Mouse (Mus musculus) lung, postnatal 4 days (tissue): ENCODE results near the gene Ppme1.
A peak's percentile ranks its signal among the peaks of the same experiment; 100 is the strongest.

Experiments
- DNase-seq, 2 experiments: peaks; one replicate each; pipeline ENCODE4 v3.0.0; 2021

Ppme1 gene

DNA sequence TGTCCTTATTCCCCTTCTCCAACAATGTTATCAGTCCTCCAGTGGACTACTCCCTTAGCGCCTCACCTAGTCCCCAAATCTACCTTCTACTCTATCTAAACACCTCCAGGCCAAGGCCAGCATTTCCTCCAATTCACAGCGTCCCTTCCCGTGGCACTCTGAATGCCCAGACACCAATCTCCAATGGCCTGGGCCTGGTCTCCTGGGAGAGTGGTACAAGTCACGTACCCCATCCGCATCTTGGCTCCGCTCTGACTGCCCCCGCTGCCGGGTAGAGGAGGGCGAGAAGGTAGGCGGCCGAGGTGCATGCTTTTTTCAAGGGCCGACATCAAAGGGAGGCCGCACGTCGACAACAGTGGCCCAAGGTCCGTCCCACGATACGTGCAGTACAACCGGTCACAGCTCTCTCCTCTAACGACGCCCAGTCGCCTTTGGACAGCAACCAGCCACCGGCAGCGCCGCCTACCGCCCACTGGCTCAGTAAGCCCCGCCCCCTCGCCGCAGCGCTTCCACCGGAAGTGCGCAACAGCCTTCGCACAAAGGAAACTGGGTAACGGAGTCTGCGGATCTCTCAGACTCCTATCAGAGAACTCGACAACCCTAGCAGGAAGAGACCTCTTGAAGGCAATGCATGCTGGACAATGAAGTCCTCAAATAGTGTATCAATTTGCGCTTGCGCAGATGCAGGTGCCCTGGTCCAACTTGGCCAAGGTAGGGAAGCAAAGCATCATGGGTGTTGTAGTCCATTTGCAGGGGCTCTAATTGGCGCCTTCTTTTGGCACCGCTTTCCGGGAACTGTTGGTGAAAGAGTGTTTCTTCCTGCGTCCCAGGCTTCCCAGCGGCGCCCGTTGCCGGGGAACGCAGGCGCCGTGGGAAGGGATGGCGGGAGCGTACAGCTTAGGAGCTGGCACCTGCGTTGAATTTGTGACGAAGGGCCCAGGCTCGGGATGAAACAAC, at the start of gene Ppme1, which contains the start of gene C2cd3:
TSS of gene Ppme1 (minus strand) at position 813 of the 957 bp plus-strand sequence.
TSS of gene C2cd3 (plus strand) at position 739 of the 957 bp plus-strand sequence.
- DNase-seq, result peak; percentile 99

DNA sequence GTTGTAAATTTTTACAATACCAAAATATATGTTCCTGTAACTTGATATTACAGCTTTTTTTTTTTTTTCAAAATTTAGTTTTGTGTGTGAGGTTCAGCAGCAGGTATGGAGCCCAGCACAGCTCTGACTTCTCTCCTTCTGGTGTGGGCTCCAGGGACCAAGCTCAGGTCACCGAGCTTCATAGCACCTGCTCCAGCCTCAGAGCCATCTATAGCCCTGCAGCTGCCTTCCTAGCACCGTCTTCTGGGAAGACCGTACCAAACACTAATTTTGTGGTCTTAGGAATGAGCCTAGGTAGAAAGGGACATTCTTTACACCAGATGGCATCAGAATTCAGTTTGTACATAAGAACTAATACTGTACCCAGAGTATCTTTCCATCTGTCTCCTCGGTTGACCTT, 36.6 kb upstream of the Ppme1 start:
- no peak for DNase-seq

DNA sequence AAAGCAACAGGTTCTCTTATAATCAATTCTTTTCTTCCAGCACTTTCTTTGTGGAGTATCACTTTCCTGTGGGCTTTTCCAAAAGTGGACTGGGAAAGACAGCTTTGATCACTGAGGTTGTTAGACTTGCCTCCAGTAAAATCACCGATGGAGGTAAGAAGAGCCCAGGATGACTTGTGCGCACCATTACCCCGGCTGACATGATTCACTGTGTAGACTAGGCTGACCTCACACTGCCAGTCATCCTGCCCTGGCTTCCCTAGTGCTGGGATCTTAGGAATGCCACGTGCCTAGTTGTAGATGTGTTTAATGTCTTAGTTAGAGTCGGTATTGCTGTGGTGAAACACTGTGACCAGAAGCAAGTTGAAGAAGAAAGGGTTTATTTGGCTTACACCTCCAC, 35.6 kb upstream of the Ppme1 start:
- DNase-seq, result no peak

DNA sequence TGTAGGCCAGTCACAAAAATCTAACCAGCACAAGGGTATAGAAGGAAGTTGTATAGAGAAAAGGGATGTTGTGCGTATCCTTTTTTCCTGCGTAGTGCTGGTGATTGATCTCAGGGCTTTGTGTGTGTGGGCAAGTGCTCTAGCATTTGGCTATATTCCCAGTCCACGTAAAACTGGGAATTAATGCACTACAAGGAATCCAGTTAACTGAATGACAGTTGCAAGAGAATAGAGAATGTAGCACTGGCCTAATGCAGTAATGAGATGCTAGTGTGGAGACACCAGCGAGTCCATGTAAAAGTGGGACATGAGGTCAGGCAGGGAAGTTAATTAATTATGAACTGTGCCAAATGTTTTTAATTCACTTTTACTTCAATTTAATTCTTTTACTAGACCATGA, 30.6 kb upstream of the Ppme1 start:
- DNase-seq, result no peak

DNA sequence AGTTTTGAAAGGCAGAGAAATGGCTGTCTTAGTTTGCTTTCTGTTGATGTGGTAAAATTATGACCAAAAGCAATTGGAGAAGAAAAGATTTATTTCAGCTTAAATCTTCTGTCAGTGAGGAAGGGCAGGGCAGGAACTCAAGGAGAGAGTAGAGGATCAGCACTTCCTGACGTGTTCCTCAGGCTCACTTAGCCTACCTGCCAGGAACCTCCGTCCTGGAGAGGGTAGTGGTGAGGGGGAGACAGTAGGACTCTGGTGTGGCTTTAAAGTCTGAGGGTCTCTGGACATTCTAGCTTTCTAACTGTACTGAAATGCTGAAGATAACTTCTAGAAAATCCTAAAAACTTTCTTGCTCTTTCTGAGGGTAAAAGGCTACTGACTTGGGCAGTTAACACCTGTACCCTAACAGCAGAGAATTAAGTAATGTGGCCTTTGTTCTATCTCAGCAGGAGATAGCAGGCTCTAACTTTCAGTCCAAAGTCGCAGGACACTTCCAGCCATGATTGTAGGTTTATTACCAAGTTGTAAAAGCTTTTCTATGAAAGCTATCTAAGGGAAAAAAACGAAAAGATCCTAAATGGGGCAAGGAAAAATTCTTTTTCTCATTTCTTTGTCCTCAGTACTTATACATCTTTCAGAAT, 28.9 kb upstream of the Ppme1 start:
- DNase-seq, result no peak

DNA sequence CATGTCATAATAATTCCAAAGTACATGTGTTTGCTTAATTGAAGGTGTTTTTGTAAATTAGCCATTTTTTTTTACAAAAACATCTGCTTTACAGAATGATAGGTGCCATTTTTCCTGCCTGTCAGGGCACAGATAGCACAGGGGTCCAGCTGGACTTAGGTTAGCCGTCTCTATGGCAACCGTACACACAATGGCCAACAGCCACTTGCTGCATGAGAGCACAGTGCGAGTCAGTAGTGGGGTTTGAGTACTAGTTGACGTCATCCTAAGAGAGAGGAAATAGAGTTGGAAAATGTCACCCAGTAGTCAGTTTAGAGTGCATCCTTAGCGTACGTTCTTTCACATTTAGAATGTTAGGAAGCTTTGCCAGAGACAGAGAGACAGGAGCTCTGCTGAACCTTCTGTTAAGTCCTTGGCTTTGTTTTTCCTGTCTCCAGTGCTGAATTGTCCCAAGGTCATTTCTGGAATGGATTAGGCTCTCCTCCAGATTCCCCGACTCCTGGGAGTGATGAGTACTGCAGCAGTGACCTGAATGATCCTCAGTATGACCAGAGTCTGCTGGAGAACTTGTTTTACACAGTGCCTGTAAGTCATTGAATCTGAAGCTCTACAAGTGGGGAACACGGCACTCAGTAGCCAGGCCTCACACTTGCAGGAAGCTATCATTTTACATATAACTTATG, 27.3 kb upstream of the Ppme1 start:
- DNase-seq, result peak in 1 of 2 experiments; percentile 21

DNA sequence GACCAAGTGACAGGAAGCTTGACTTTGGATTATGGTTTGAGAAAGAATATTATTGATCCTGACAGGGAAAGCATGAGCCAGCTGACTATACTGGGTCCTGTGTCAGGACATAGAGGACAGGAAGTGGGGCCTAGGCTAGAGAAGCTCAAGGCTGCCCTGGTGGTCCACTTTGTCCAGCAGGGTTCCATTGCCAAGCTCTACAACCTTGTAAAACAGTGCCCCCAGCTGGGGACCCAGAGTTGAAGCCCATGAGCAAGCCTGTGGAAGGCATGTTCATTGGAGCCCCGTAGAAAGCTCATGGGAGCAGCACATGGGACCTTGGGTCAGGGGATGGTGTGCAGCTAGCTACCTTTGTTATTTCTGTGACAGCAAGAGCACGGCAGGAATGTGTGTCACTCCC, 20.2 kb upstream of the Ppme1 start:
- peak; percentile 32 to 33 for DNase-seq

DNA sequence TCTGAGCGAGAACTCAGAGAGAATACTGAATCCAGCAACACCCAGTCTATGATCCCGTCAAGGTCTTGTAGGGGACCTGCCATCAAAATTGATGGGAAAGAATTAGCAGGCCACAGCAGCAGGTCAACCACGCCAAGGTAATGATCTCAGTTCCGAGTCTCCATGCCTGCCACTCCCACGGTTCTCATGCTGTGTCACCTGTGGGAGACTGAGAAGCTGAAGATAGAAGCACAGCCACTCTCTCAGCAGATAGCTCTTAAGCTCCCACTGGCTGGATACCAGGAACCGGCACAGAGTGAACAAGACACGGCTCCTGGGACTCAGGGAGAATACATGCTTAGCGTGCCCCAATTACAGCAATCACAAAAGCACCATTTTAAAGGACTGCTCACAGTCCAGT, 18.1 kb upstream of the Ppme1 start:
- DNase-seq, result no peak

DNA sequence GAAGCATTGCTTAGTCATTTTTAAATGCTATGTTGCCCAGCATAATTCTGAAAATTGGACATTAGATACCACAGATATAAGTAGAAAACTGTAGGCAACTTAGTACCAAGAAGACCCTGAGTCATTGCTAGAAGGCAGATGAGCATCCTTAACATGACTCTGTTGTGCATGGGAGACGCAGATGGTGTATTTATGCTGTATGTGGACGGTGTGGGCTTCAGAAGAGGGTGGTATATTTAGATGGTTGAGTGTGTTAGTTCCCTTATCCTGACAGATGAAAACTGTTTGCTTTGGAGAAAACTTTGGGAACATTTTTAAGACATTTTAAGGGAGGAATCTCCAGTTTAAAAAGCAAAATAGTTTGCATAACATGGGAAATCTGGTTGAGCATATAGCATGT, 16.1 kb upstream of the Ppme1 start:
- no peak for DNase-seq

DNA sequence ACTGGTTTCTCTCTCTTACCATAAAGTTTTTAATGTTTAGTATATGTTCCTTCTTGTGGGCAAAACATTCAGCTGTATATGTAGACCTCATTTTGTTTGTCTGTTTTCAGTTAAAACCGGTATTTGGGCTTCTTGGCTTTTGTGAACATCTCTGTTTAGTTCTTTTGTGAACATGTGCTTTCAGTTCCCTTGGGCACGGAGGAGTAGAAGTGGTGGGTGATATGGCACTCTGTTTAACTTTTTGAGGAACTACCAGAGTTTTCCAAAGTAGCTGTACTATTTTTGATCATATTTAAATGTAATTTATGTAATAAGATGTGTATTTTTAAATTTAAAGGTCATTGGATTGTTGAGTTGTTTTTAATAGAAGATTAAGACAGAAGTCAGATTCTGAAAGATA, 11.1 kb upstream of the Ppme1 start:
- no peak for DNase-seq

DNA sequence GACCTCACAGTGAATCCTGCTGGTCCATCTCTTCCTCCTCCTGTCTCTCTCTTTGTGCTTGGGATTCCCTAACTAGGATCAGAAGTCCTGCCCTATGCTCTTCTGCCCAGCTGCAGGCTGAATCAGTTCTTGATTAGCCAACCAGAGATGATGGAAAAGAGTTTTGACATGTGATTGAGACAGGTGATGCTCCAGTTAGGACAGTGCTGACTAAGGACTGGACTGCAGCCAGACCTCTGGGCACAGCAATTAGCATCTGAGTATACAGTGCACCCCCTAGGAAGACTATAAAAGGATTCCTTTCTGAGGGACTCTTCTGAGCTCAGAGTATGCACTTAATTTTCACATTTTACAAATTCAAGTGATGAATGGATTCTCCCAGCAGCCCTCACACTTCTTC, 9.1 kb upstream of the Ppme1 start:
- DNase-seq, result no peak

DNA sequence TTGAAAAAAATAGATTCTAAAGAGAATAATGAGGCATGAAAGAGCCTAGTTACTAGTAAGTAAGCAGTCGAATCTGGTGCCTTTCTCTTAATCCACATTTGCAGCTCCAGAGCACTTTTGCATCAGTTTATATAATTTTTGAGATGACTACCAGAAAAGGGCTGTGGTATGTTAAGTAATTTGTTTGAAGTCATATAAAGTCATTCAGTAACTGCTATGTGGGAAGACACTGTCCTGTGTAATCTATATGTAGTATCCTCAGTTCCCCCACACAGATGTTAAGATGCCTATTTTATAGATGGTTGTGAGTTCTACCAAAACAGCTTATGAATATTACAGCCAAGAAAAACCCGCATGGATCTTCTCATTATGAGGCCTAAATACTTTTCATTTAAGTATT, 6.2 kb upstream of the Ppme1 start:
- DNase-seq, result no peak

DNA sequence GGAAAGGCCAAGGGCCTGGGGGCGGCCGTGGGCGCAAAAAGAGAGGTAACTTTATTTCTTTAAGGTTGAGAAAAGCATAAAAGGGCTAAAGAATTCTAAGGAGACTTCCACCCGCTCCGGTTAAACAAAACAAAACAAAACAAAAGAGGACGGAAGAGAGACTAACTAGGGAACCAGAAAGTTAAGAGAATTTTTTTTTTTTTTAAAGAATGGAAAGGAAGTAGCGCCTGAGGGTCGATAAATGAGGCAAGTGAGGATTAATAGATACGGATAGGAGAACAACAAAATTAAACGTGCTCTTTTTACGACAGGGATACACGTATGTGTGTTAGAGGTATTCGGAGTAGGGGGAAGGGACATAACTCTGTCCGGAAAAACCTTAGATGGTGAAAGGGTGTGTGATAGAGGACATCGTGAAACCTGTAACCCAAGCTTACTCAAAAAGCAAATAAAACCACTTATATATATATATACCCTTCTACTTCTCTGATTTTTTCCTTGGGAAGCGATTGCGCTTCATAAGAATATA, 409 bp upstream of the Ppme1 start:
- no peak for DNase-seq

DNA sequence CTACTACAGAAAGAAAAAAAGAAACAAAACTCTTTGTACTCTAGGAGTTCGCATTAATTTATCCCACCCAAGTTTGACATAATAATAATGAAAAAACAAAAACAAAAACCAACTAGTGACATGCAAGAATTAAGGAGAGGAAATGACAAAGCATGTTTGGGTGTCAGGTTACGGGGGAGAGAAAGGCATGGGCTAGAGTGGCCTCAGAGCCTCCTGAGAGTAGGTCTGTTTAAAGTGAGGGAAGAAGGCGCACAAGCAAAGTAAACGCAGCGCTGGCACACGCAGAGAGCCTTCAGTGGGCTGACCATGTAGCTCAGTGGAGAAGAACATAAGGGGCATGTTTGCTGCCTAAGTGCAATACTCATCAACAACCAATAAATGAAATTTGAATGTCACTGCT, 7.2 kb downstream of the Ppme1 start:
- no peak for DNase-seq

DNA sequence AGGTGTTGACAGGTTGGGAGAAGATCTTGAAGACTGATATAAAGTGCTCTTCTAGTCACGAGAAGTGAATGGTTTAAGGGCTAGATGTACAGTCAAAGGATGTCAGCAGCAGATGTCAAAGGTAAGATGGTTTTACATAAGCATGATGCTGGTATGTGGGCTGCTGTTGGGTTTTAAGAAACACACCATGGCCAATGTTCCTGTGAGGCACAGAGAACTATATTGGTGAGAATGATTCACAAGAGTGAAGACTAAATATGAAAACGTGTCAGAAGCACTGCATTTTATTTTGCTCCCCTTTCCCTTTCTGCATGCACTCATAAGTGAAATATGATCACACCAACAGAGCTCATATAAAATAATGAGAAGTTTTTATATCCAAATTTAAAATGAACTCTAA, 8.9 kb downstream of the Ppme1 start:
- no peak for DNase-seq

DNA sequence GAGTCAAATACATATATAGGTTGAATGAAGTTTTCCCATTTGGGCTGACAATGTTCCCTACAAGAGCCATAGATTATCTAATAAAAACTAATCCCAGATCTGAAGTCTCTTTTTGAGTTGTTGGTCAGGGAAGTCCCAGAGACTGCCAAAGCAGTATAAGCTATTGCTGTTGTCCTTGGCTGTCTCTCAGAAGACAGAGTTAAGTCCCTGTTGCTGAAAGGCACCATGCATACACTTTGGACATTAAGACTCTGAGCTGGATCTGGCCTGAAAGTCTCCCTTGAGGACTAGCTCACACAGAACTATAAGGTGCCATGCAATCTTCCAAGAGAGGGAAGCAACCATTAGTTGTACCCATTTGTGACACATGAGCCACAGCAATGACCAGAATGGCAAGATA, 14.3 kb downstream of the Ppme1 start:
- DNase-seq, result no peak

DNA sequence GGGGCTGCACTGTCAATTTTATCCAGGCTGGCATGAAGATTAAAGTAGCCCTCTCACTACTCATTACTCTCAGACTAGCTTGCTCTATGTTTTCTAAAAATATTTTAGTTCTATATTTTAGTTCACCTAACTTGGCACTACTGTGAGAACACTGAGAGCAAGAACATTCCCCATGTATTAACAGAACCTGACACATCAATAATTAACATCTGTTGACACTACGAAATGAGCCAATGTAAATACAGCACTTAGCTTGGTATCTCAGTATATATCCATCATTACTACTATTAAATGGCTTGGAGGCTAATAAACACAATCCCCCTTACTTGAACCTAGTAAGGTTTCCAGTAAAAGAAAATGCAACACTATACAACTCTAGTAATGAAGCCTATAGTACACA, 15.3 kb downstream of the Ppme1 start:
- DNase-seq, result no peak

DNA sequence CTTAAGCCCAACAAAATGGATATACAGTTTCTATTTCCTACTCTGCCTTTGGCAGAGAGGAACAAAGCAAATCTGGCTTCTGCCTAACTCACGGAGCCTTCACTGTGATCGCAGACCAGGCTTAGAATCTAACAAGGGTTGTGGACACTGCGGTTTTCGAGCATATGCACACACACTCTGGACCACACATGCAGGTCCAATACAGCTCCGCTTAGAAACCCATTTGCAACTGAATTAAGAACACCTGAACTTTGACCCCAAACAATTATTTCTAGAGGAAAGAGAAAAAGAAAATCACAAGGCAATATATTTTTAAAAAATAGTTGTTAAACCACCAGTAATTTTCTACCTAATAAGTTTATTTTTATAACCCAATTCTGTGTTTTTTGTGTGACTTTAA, 15.8 kb downstream of the Ppme1 start:
- no peak for DNase-seq

DNA sequence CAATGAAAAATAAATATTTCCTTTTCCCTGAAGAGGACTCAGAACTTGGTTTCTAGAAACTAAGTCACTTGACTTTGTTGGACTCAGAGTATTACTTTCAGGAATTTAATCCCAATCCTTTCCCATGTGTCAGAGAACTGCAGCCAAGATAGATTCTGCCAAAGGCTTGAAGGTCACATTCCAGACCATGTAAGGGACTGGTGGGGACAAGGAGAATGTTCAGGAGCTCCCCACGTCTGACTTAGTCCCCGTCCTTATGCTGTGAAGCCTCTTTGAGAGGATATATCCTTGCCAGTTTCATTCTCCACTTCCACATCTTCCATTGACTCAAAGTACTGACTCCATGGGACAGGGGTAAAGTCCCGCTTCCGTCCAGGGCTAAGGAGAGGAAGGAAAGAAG, 17.1 kb downstream of the Ppme1 start:
- DNase-seq, result no peak

DNA sequence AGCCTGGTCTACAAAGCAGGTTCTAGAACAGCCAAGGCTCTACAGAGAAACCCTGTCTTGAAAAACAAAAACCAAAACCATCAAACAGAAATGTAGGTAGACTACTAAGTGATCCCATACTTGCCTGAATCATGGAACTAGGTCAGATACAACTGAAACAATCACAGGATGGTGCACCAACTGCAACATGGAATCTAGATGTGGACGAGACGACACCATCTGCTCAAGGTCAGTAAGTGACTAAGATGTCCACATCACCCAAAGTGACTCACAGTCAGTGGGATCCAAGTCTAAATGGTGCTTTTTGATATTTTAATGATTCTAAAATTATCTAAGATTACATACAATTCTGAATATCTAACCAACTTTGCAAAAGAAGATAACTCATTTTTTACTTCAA, 36.2 kb downstream of the Ppme1 start:
- no peak for DNase-seq

DNA sequence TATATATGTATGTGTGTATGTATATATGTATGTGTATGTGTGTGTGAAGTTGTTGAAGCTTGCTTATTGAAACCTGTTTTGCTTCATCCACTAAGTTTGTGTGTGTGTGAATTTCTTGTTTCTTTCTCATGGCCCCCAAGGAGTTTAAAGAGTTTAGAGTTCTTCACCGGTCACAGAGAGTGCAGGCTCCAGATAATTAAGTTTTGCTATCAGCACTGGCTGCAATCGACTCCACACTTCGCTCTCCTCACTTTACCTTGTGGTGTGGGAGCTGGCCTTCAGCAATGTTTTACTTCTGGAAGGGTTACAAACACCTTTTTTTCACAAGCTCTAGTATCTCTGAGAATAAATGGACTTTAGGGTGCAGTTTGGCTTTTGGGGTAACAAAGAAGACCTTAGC, 40.8 kb downstream of the Ppme1 start:
- no peak for DNase-seq

DNA sequence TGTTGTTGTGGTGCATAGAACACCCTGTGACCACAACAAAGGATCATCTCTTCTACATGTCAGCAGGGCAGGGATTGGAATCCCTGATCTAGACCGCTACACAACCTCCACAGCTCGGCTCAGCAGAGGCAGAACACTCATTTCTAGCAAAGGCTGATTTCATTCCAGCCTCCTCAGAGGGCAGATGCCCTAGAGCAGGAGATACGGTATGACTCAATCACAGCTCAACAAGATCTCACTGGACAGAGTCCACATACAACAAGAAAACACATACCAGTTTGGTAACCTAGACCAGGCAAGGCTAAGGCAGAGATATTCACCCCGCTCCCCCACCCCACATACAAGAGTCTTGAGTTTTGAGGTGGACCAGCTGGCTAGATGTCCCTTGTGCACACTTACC, 43.5 kb downstream of the Ppme1 start:
- DNase-seq, result no peak

DNA sequence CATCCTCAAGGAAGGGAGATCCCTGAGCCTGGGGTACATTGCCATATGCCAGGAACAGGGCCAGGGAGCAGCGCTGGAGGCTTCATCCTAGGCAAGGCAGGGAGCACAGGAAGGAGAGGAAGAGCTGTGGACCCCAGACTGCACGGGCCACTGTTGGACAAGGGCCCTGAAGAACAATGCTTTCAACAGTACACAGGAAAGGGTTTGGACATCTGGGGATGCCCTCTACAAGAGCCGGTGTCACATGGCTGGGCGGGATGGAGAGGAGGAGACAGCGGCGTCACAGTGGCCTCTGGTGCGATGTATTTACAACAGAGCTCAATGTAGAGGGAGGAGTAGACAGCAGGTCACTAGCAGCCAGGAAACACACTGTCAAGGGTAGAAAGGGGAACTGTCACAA, 44.6 kb downstream of the Ppme1 start:
- peak; percentile 57 to 78 for DNase-seq

DNA sequence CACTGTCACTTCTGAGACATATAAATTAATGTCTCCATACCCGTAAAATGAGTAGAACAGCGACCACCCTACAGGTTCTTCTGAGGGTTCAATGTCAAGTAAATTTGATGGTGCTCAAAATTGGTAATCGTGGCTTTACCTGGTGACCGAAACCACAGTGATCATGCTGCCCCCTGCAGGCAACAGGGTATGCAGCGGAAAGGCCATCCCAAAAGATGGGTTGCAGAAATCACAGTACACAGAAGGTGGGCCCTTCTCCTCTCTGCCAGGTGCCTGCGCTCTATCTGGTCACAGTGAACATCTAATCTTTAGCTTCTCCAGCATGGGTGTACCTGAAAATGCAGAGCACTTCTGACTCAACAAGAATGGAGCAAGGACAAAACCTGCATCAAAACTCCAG, 46.6 kb downstream of the Ppme1 start:
- peak in 1 of 2 experiments; percentile 63 for DNase-seq
